Mouse (Mus musculus): ENCODE measurements at regions not wholly inside any gene's neighbourhood (a gene's known extent, or its start where the extent isn't known, plus 50 kb on each side); places are given as distances from the start of the nearest gene placed in this dataset.
"Not testable (repeated sequence)": the region's sequence is repeated elsewhere in the genome, so short reads cannot be mapped to it uniquely, and the experiment has no call there.

GRCm38 (mm10) chrX:94844110-94844779 lies 119.9 kb downstream of the Zxdb start:
- WGBS, result 46% methylated on average over 2 of the region's 2 CpGs

DNA sequence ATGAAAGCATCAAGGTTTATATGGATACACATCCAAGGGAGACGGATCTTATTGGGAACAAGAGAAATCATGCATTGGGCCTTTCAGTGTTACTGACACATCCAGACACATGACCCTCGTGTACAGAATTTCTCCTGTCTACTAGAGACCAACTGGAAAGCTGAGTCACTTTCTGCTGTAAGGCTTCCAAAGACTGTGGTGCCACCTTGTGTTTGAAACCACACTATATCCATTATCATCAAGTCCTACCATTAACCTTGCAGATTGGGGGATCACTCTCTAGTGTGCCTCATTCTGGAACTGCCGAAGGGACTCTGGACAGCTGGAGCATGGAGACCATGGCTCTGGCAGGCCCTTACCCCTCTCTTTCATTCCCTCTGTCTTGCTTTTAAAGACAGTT lies 125.2 kb downstream of the Zxdb start:
- not testable (repeated sequence) for H3K4me1 ChIP-seq (ENCODE audit: insufficient read depth, low read length); H3K4me3 ChIP-seq (ENCODE audit: low read length); H3K4me2 ChIP-seq (ENCODE audit: low read depth, low read length); H3K27me3 ChIP-seq (ENCODE audit: insufficient read depth, low read length); DNase-seq (ENCODE audit: low spot score); H3K27ac ChIP-seq; ATAC-seq; H3K36me3 ChIP-seq (ENCODE audit: insufficient read depth, low read length); H3K9me3 ChIP-seq (ENCODE audit: low read length); H3K9ac ChIP-seq (replicated peaks; ENCODE audit: low read length)
- 67% methylated on average over 1 of the region's 3 CpGs for WGBS

More at GRCm38 (mm10) chrX:94844110-94844779, 119.9 kb downstream of the Zxdb start:
- H3K4me1 ChIP-seq (ENCODE audit: insufficient read depth, low read length); H3K4me3 ChIP-seq (ENCODE audit: low read length); H3K4me2 ChIP-seq (ENCODE audit: low read depth, low read length); H3K9me3 ChIP-seq (ENCODE audit: low read length); H3K27ac ChIP-seq; H3K36me3 ChIP-seq (ENCODE audit: insufficient read depth, low read length); H3K27me3 ChIP-seq (ENCODE audit: insufficient read depth, low read length); H3K9ac ChIP-seq (replicated peaks; ENCODE audit: low read length): not testable (repeated sequence)
- ATAC-seq (peak; percentile 91), DNase-seq (ENCODE audit: low spot score) (peak; percentile 40)
- peak; percentile 15; the same call in 1 of the 2 replicates for TF ChIP-seq CTCF (IDR thresholded peaks at IDR 0.05; ENCODE audit: low read depth)

- ATAC-seq, result no peak
- H3K4me2 ChIP-seq (ENCODE audit: low read depth, low read length), result no peak overlapping the region
- H3K27ac ChIP-seq, result no peak overlapping the region
- H3K4me1 ChIP-seq (ENCODE audit: insufficient read depth, low read length), result no peaks in the 10 kb centered on the region
- H3K9ac ChIP-seq (replicated peaks; ENCODE audit: low read length), result no peak overlapping the region
- TF ChIP-seq CTCF (IDR thresholded peaks at IDR 0.05; ENCODE audit: low read depth), result no peak
- DNase-seq (ENCODE audit: low spot score), result no peak
- H3K36me3 ChIP-seq (ENCODE audit: insufficient read depth, low read length), result no peaks in the 10 kb centered on the region
- H3K9me3 ChIP-seq (ENCODE audit: low read length), result no peaks in the 10 kb centered on the region
- no peak overlapping the region for H3K4me3 ChIP-seq (ENCODE audit: low read length)
- no peaks in the 10 kb centered on the region for H3K27me3 ChIP-seq (ENCODE audit: insufficient read depth, low read length)
- WGBS, result 77% methylated on average over 1 of the region's 1 CpGs
Observed at GRCm38 (mm10) chrX:94857501-94857900, 133.1 kb downstream of the Zxdb start.

GRCm38 (mm10) chrX:94857954-94858353 lies 133.6 kb downstream of the Zxdb start:
- no peak for TF ChIP-seq CTCF (IDR thresholded peaks at IDR 0.05; ENCODE audit: low read depth)
- no peaks in the 10 kb centered on the region for H3K4me1 ChIP-seq (ENCODE audit: insufficient read depth, low read length)
- ATAC-seq, result no peak
- H3K9me3 ChIP-seq (ENCODE audit: low read length), result no peaks in the 10 kb centered on the region
- no peak overlapping the region for H3K9ac ChIP-seq (replicated peaks; ENCODE audit: low read length)
- 63% methylated on average over 4 of the region's 4 CpGs for WGBS
- no peaks in the 10 kb centered on the region for H3K27me3 ChIP-seq (ENCODE audit: insufficient read depth, low read length)
- H3K4me2 ChIP-seq (ENCODE audit: low read depth, low read length), result no peak overlapping the region
- no peak for DNase-seq (ENCODE audit: low spot score)
- H3K36me3 ChIP-seq (ENCODE audit: insufficient read depth, low read length), result no peaks in the 10 kb centered on the region
- H3K27ac ChIP-seq, result no peak overlapping the region
- H3K4me3 ChIP-seq (ENCODE audit: low read length), result no peak overlapping the region

- Histone ChIP-seq H3K36me3 (ENCODE audit: insufficient read depth, low read length) (no peaks in the 10 kb centered on the region), H3K9me3 (ENCODE audit: low read length) (no peaks in the 10 kb centered on the region), H3K9ac (replicated peaks; ENCODE audit: low read length) (no peak overlapping the region), H3K4me1 (ENCODE audit: insufficient read depth, low read length) (no peaks in the 10 kb centered on the region), H3K27me3 (ENCODE audit: insufficient read depth, low read length) (no peaks in the 10 kb centered on the region), H3K4me3 (ENCODE audit: low read length) (no peak overlapping the region), H3K4me2 (ENCODE audit: low read depth, low read length) (no peak overlapping the region), H3K27ac (no peak overlapping the region)
- TF ChIP-seq CTCF (IDR thresholded peaks at IDR 0.05; ENCODE audit: low read depth), result no peak
- DNase-seq (ENCODE audit: low spot score) (no peak), ATAC-seq (no peak)
- 70% methylated on average over 1 of the region's 1 CpGs for WGBS
Observed at GRCm38 (mm10) chrX:94863123-94863522, 138.8 kb downstream of the Zxdb start.

- 25% methylated on average over 18 of the region's 18 CpGs for WGBS
- Histone ChIP-seq H3K36me3 (ENCODE audit: insufficient read depth, low read length) (no peaks in the 10 kb centered on the region), H3K9me3 (ENCODE audit: low read length) (no peaks in the 10 kb centered on the region), H3K4me2 (ENCODE audit: low read depth, low read length) (peak overlapping the region; percentile 56), H3K9ac (replicated peaks; ENCODE audit: low read length) (no peak overlapping the region), H3K27me3 (ENCODE audit: insufficient read depth, low read length) (no peaks in the 10 kb centered on the region), H3K27ac (no peak overlapping the region), H3K4me1 (ENCODE audit: insufficient read depth, low read length) (no peaks in the 10 kb centered on the region), H3K4me3 (ENCODE audit: low read length) (peak overlapping the region; percentile 31)
- peak; percentile 99 for TF ChIP-seq CTCF (IDR thresholded peaks at IDR 0.05; ENCODE audit: low read depth)
- ATAC-seq, result peak; percentile 99
- peak; percentile 89 for DNase-seq (ENCODE audit: low spot score)
Observed at GRCm38 (mm10) chrX:94865531-94866502, 141.4 kb downstream of the Zxdb start.

DNA sequence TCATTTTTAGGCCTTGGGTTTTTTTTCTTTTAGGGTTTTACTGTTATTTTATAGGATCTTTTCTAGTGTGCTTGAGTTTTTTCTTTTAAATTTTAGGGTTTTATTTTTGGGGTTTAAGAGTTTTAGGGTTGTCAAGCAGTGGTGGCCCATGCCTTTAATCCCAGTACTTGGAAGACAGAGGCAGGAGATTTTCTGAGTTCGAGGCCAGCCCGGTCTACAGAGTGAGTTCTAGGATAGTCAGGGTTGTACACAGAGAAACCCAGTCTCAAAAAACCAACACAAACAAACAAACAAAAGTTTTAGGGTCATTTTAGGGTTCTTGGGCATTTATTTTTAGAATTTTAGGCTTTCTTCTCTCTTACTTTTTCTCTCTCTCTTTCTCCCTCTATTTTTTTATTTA lies 142.9 kb downstream of the Spin4 start:
- 88% methylated on average over 2 of the region's 2 CpGs for WGBS
- H3K36me3 ChIP-seq (ENCODE audit: insufficient read depth, low read length); H3K9me3 ChIP-seq (ENCODE audit: low read length); H3K4me3 ChIP-seq (ENCODE audit: low read length); H3K27ac ChIP-seq; H3K27me3 ChIP-seq (ENCODE audit: insufficient read depth, low read length); H3K9ac ChIP-seq (replicated peaks; ENCODE audit: low read length); H3K4me2 ChIP-seq (ENCODE audit: low read depth, low read length); DNase-seq (ENCODE audit: low spot score); H3K4me1 ChIP-seq (ENCODE audit: insufficient read depth, low read length); ATAC-seq: not testable (repeated sequence)

Data from hindbrain, postnatal 0 days (tissue).